Mouse (Mus musculus) spleen, adult 2 months (tissue): Measurements from ENCODE around the gene Krtap20-2. TPM values are rescaled to one million over a fixed set of nuclear protein-coding genes. Genes with fewer than 3 reads are reported as not detected.
"Not testable (repeated sequence)": the region's sequence is repeated elsewhere in the genome, so short reads cannot be mapped to it uniquely, and the experiment has no call there.

Experiments
- DNase-seq, 2 experiments: peaks; one replicate each; pipeline versions ENCODE4 v3.0.0 to v3.0.0-alpha.2; 2012 to 2021; ENCODE audit warnings: low spot score in 2 of 2, low read depth in 1 of 2
- H3K27ac ChIP-seq: fragments of 200-500 bp; 2 replicates; pipeline ENCODE4 v1.5.1; 2012; ENCODE audit warnings: low read length, inconsistent platforms; ENCODE audit not compliant: insufficient read depth
- H3K27me3 ChIP-seq: fragments of 200-500 bp; 2 replicates; pipeline ENCODE4 v1.6.1; 2012; ENCODE audit warnings: mild to moderate bottlenecking, moderate library complexity, low read length, inconsistent platforms; ENCODE audit not compliant: control insufficient read depth, insufficient read depth
- H3K36me3 ChIP-seq: fragments of 200-500 bp; 2 replicates; pipeline ENCODE4 v1.6.1; 2012; ENCODE audit warnings: mild to moderate bottlenecking, low read length, inconsistent platforms; ENCODE audit not compliant: control insufficient read depth, insufficient read depth
- H3K4me1 ChIP-seq: fragments of 200-500 bp; 2 replicates; pipeline ENCODE4 v1.6.1; 2011; ENCODE audit warnings: inconsistent platforms; ENCODE audit not compliant: control insufficient read depth, insufficient read depth, insufficient read length
- H3K4me3 ChIP-seq: fragments of 200-500 bp; 2 replicates; pipeline ENCODE4 v1.5.1; 2011; ENCODE audit warnings: mild to moderate bottlenecking, inconsistent platforms; ENCODE audit not compliant: insufficient read depth, insufficient read length; ENCODE audit errors: extremely low read depth
- CTCF ChIP-seq: fragments of 200-500 bp; IDR thresholded peaks from 2 replicates; pipeline ENCODE4 v1.5.1; 2011; ENCODE audit warnings: mild to moderate bottlenecking, inconsistent platforms; ENCODE audit not compliant: insufficient read depth, insufficient read length, insufficient replicate concordance; ENCODE audit errors: extremely low read depth
- POLR2A ChIP-seq: fragments of 200-500 bp; IDR thresholded peaks from 2 replicates; pipeline ENCODE4 v1.6.1; 2011; ENCODE audit warnings: low read depth, low read length, inconsistent platforms
- WGBS: fragments of 180-500 bp; shearing (Covaris S2); methylation state at CpG from one replicate; pipeline ENCODE4 v1.1.7; 2018; 5-methylcytosine and 5-hydroxymethylcytosine counted together
- polyA plus RNA-seq: library from polyadenylated mRNA; depleted of rRNA; stranded (reverse); fragments of >200 nt; gene quantifications from 2 replicates; pipeline ENCODE4 v1.2.3, GENCODE M21; 2012; rRNA removed

Gene Krtap20-2
- polyA plus RNA-seq: not detected in 2 replicates

- Histone ChIP-seq H3K27ac (no peak within 1 kb of the TSS), H3K4me3 (no peak within 1 kb of the TSS), H3K27me3 (no peaks in the 10 kb centered on the region), H3K4me1 (no peaks in the 10 kb centered on the region), H3K36me3 (no peaks in the 10 kb centered on the region)
- no peak for DNase-seq
- no peak for TF ChIP-seq POLR2A
- TF ChIP-seq CTCF: no peak
- WGBS: 50% methylated on average over 1 of the region's 1 CpGs
Measured at GRCm38 (mm10) chr16:89205561-89205960, at the start of gene Krtap20-2. Gene Krtap20-2 (plus strand): TSS chr16:89205861.

DNA sequence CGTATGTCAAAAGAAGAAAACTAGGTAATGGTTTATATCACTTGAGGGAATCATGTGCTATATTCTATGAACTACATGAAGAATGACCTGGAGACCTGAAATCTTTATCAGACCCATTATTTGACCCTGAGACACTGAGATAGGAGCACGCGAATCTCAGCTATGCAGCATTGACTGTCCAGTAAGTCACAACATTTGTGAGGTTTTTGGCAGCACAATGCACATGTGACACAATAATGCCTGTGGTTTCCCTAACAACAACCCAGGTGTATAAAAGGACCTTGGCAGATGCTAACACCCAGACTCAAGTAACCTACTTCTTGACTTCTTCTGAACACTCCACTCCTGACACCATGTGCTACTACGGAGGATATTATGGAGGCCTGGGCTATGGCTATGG, 48.0 kb upstream of the Krtap20-2 start, which contains the start of gene Gm9789:
Gm9789 (plus strand) TSS at position 301 of the 400 bp plus-strand sequence.
- H3K27me3 ChIP-seq: no peaks in the 10 kb centered on the region
- no peak within 1 kb of the TSS for H3K27ac ChIP-seq
- WGBS: 84% methylated on average over 4 of the region's 4 CpGs
- TF ChIP-seq CTCF (no peak), POLR2A (no peak)
- no peaks in the 10 kb centered on the region for H3K36me3 ChIP-seq
- no peak within 1 kb of the TSS for H3K4me3 ChIP-seq
- no peak for DNase-seq
- H3K4me1 ChIP-seq: no peaks in the 10 kb centered on the region

GRCm38 (mm10) chr16:89169190-89169589, 36.5 kb upstream of the Krtap20-2 start, which contains the start of gene Gm7735:
Gene Gm7735 (plus strand): TSS chr16:89169490.
- H3K36me3 ChIP-seq, H3K27me3 ChIP-seq, DNase-seq, H3K27ac ChIP-seq, H3K4me1 ChIP-seq, H3K4me3 ChIP-seq: not testable (repeated sequence)

GRCm38 (mm10) chr16:89174435-89174834, 31.2 kb upstream of the Krtap20-2 start, which contains the start of gene 1110057P08Rik:
Gene 1110057P08Rik (plus strand): TSS chr16:89174735.
- DNase-seq: no peak
- Histone ChIP-seq H3K4me1 (no peaks in the 10 kb centered on the region), H3K27me3 (no peaks in the 10 kb centered on the region), H3K36me3 (no peaks in the 10 kb centered on the region), H3K27ac (no peak within 1 kb of the TSS), H3K4me3 (no peak within 1 kb of the TSS)
- WGBS: 78% methylated on average over 2 of the region's 2 CpGs
- TF ChIP-seq POLR2A (no peak), CTCF (no peak)

- H3K4me1 ChIP-seq: no peaks in the 10 kb centered on the region
- no peak overlapping the region for H3K27ac ChIP-seq
- H3K36me3 ChIP-seq: no peaks in the 10 kb centered on the region
- 81% methylated on average over 4 of the region's 4 CpGs for WGBS
- no peak overlapping the region for H3K4me3 ChIP-seq
- DNase-seq: no peak
- no peaks in the 10 kb centered on the region for H3K27me3 ChIP-seq
- TF ChIP-seq POLR2A (no peak), CTCF (no peak)
Measured at GRCm38 (mm10) chr16:89188621-89189020, 17.0 kb upstream of the Krtap20-2 start.

Other genes starting within 250 kb of the Krtap20-2 start
- gene Krtap16-3, start 243.0 kb upstream of the Krtap20-2 start, polyA plus RNA-seq: not detected in 2 replicates
- not detected in 2 replicates for gene Krtap22-2, start 195.1 kb upstream of the Krtap20-2 start, polyA plus RNA-seq
- gene Gm10229, start 190.6 kb upstream of the Krtap20-2 start, polyA plus RNA-seq: not detected in 2 replicates
- gene Krtap6-1, start 174.2 kb upstream of the Krtap20-2 start, polyA plus RNA-seq: not detected in 2 replicates
- gene Gm10228, start 164.4 kb upstream of the Krtap20-2 start, polyA plus RNA-seq: not detected in 2 replicates
- gene Krtap6-5, start 158.0 kb upstream of the Krtap20-2 start, polyA plus RNA-seq: not detected in 2 replicates
- gene 1110025L11Rik, start 141.9 kb upstream of the Krtap20-2 start, polyA plus RNA-seq: not detected in 2 replicates
- not detected in 2 replicates for gene Krtap6-3, start 121.8 kb upstream of the Krtap20-2 start, polyA plus RNA-seq
- gene Gm6358, start 65.0 kb upstream of the Krtap20-2 start, polyA plus RNA-seq: not detected in 2 replicates
- not detected in 2 replicates for gene Gm10061, start 54.8 kb upstream of the Krtap20-2 start, polyA plus RNA-seq
- gene Gm9789, start 47.9 kb upstream of the Krtap20-2 start, polyA plus RNA-seq: not detected in 2 replicates
- gene Gm7735, start 36.4 kb upstream of the Krtap20-2 start, polyA plus RNA-seq: not detected in 2 replicates
- not detected in 2 replicates for gene 1110057P08Rik, start 31.1 kb upstream of the Krtap20-2 start, polyA plus RNA-seq
- not detected in 2 replicates for gene Krtap21-1, start 198.0 kb downstream of the Krtap20-2 start, polyA plus RNA-seq
- gene Krtap6-2, start 214.2 kb downstream of the Krtap20-2 start, polyA plus RNA-seq: not detected in 2 replicates